9 mouse cellular contexts compared by ENCODE assay signal in genomic region chr9:32010953-32011770, GRCm38 (mm10).
DNase-seq lines count a peak whose midpoint lies in the region; ATAC-seq and TF ChIP-seq lines count a peak whose summit lies in the region.
"Had no signal": no experiment of that assay in that cellular context is flagged by ENCODE, and none has a peak within 500 bp of the region (broad histone marks: within the 10 kb centered on the region; RNA-seq: fewer than 3 reads in every experiment).

No protein-coding gene starts in this region.

- no peak overlapping the region for H3K4me2 ChIP-seq in heart, embryonic 11.5 days
- no peak overlapping the region for H3K4me2 ChIP-seq in lung, postnatal 0 days (replicated peaks; ENCODE audit: low read depth, low read length)
- H3K4me2 ChIP-seq: heart, embryonic 15.5 days had no signal

- H3K27ac ChIP-seq in heart, embryonic 10.5 days: peak overlapping the region; percentile 45; the same call in 1 of the 2 replicates
- no peak overlapping the region for H3K27ac ChIP-seq in heart, embryonic 11.5 days (ENCODE audit: low read depth, low read length)
- H3K27ac ChIP-seq in lung, postnatal 0 days (ENCODE audit: low read length): no peak overlapping the region
- H3K27ac ChIP-seq: heart, embryonic 15.5 days had no signal

- no peak for ATAC-seq in heart, embryonic 11.5 days (replicated peaks; ENCODE audit: insufficient number of reproducible peaks, low FRiP score, low TSS enrichment)
- ATAC-seq in lung, postnatal 0 days: peak; percentile 79
- ATAC-seq in monocyte, adult 5-6 weeks (replicated peaks; ENCODE audit: insufficient number of reproducible peaks, low FRiP score, low TSS enrichment, poor library complexity, severe bottlenecking): no peak

- no peak for DNase-seq in heart, embryonic 10.5 days (ENCODE audit: low spot score)
- DNase-seq in ZHBTc4 (ENCODE audit: low read depth, low spot score): peak; percentile 62
- DNase-seq in kidney, adult 11 months: peak; percentile 80
- DNase-seq in lung, postnatal 0 days (ENCODE audit: low spot score): peak; percentile 56
- no peak for DNase-seq in cerebellum, postnatal 25 days
- DNase-seq in natural killer cell, adult 2 months (ENCODE audit: low spot score in 2 of 2): no peak

- 0 out of 2 replicates have a peak, but pooled peaks have one; percentile 24 for TF ChIP-seq EP300 in lung, postnatal 0 days (IDR thresholded peaks at IDR 0.05)

- peaks cover 12% of the 10 kb centered on the region for H3K4me1 ChIP-seq in heart, embryonic 10.5 days
- no peaks in the 10 kb centered on the region for H3K4me1 ChIP-seq in heart, embryonic 11.5 days (ENCODE audit: control insufficient read depth, insufficient read depth, low read length)
- H3K4me1 ChIP-seq in lung, postnatal 0 days (ENCODE audit: insufficient read depth, low read depth, low read length): no peaks in the 10 kb centered on the region

- 53% methylated on average over 11 of the region's 11 CpGs for WGBS in heart, embryonic 10.5 days
- WGBS in heart, embryonic 11.5 days (ENCODE audit: insufficient replicate concordance): 44% methylated on average over 11 of the region's 11 CpGs
- WGBS in lung, postnatal 0 days: 18% methylated on average over 11 of the region's 11 CpGs

- H3K9me3 ChIP-seq in heart, embryonic 10.5 days: no peaks in the 10 kb centered on the region
- no peaks in the 10 kb centered on the region; the same call in 1 of the 2 replicates for H3K9me3 ChIP-seq in heart, embryonic 11.5 days (replicated peaks; ENCODE audit: control insufficient read depth, low read length)
- H3K9me3 ChIP-seq in lung, postnatal 0 days (ENCODE audit: low read length): no peaks in the 10 kb centered on the region
- H3K9me3 ChIP-seq: heart, embryonic 15.5 days had no signal

- no peak overlapping the region for H3K9ac ChIP-seq in heart, embryonic 11.5 days (ENCODE audit: low read depth, low read length)
- H3K9ac ChIP-seq in lung, postnatal 0 days (replicated peaks; ENCODE audit: low read depth): no peak overlapping the region
- H3K9ac ChIP-seq: heart, embryonic 15.5 days had no signal

- H3K4me3 ChIP-seq in heart, embryonic 10.5 days: no peak overlapping the region
- H3K4me3 ChIP-seq in heart, embryonic 11.5 days (ENCODE audit: low read depth, low read length): no peak overlapping the region
- H3K4me3 ChIP-seq in lung, postnatal 0 days (ENCODE audit: low read depth, low read length): no peak overlapping the region
- H3K4me3 ChIP-seq: heart, embryonic 15.5 days had no signal

- no peak for TF ChIP-seq CTCF in lung, postnatal 0 days (IDR thresholded peaks at IDR 0.05)

- H3K36me3 ChIP-seq in heart, embryonic 10.5 days: no peaks in the 10 kb centered on the region
- no peaks in the 10 kb centered on the region for H3K36me3 ChIP-seq in heart, embryonic 11.5 days (ENCODE audit: control insufficient read depth, insufficient read depth, low read length)
- no peaks in the 10 kb centered on the region for H3K36me3 ChIP-seq in lung, postnatal 0 days (ENCODE audit: insufficient read depth, low read length)
- H3K36me3 ChIP-seq: heart, embryonic 15.5 days had no signal

- H3K27me3 ChIP-seq in heart, embryonic 10.5 days (ENCODE audit: insufficient read depth, poor library complexity, severe bottlenecking): no peaks in the 10 kb centered on the region
- no peaks in the 10 kb centered on the region for H3K27me3 ChIP-seq in heart, embryonic 11.5 days (ENCODE audit: control insufficient read depth, insufficient read depth, low read length)
- no peaks in the 10 kb centered on the region for H3K27me3 ChIP-seq in lung, postnatal 0 days (replicated peaks; ENCODE audit: insufficient read depth, low read length)
- H3K27me3 ChIP-seq: heart, embryonic 15.5 days had no signal

Comparison
In these comparisons a context has a peak if more than half of its experiments do, and no peak if none do; other contexts are left out.
1. DNase-seq: peak in ZHBTc4 (single experiment), kidney, adult 11 months (single experiment) and lung, postnatal 0 days (single experiment); none in heart, embryonic 10.5 days (single experiment), cerebellum, postnatal 25 days (0 of 2) and natural killer cell, adult 2 months (0 of 2).